Mouse (Mus musculus) ovary, adult 18-20 months (tissue): ENCODE data around the gene Cpa5.

ENCODE experiments used
- DNase-seq: peaks from one replicate; pipeline ENCODE4 v3.0.0; 2022; ENCODE audit warnings: low spot score, mixed read lengths

The Cpa5 gene

DNA sequence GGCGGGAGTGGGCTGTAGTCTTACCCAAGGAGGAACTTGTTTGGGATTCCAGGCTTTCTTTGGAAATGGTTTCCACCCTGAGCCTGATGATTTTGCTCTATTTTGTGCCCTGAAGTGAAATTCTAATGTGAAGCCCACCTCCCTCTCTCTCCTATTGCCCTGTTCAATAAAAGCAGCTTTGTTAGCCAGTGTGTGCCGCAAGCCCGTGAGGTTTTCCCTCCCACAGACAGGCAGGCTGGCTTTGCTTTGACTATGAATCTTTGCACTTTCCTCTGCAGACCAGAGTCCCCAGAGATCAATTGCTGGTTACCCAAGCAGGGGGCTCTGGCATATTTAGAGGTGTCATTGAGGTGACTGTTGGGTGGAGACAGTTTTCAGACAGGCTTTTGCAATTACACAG is 33.7 kb downstream of the Cpa5 start:
- DNase-seq: no peak

GRCm38 (mm10) chr6:30645379-30645778 is 34.6 kb downstream of the Cpa5 start:
- no peak for DNase-seq

GRCm38 (mm10) chr6:30649651-30650296 is 39.0 kb downstream of the Cpa5 start:
- DNase-seq: no peak

GRCm38 (mm10) chr6:30652425-30653188 is 41.8 kb downstream of the Cpa5 start:
- DNase-seq: no peak

GRCm38 (mm10) chr6:30653518-30653917 is 42.7 kb downstream of the Cpa5 start:
- no peak for DNase-seq

GRCm38 (mm10) chr6:30654402-30654859 is 43.6 kb downstream of the Cpa5 start:
- no peak for DNase-seq

GRCm38 (mm10) chr6:30654932-30655331 is 44.1 kb downstream of the Cpa5 start:
- DNase-seq: no peak

GRCm38 (mm10) chr6:30657279-30657678 is 46.5 kb downstream of the Cpa5 start:
- no peak for DNase-seq

- DNase-seq: no peak
These were observed 47.8 kb downstream of the Cpa5 start for GRCm38 (mm10) chr6:30658619-30659018.

GRCm38 (mm10) chr6:30664776-30665175 is 54.0 kb downstream of the Cpa5 start:
- DNase-seq: no peak

- peak; percentile 13 for DNase-seq
These were observed 54.5 kb downstream of the Cpa5 start for GRCm38 (mm10) chr6:30665296-30665695.

DNA sequence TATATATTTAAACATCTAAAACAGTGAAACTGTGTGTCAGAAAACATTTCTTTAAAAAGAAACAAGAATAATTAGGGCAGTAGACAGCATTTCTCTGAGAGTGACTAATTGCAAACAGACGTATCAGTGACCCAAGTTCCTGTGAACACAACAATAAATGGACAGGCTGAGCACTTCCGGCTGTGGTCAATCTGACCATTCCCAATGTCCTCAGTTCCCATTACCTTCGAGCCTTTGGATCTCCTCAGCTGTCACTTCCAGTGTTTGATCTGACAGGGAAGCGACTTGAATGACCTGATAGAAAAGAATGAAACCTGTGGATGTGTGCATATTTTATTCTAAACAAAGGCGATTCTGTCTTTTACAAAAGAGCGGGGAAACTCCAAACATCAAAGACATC is 55.2 kb downstream of the Cpa5 start:
- no peak for DNase-seq

GRCm38 (mm10) chr6:30667585-30667984 is 56.8 kb downstream of the Cpa5 start:
- DNase-seq: no peak

GRCm38 (mm10) chr6:30671696-30672095 is 60.9 kb downstream of the Cpa5 start:
- no peak for DNase-seq

GRCm38 (mm10) chr6:30673764-30674561 is 63.2 kb downstream of the Cpa5 start:
- DNase-seq: no peak

GRCm38 (mm10) chr6:30674714-30675280 is 64.0 kb downstream of the Cpa5 start:
- DNase-seq: no peak

GRCm38 (mm10) chr6:30675281-30675771 is 64.5 kb downstream of the Cpa5 start:
- DNase-seq: no peak

- DNase-seq: no peak
These were observed 65.7 kb downstream of the Cpa5 start for GRCm38 (mm10) chr6:30676506-30676905.

GRCm38 (mm10) chr6:30677591-30677990 is 66.8 kb downstream of the Cpa5 start:
- no peak for DNase-seq

- no peak for DNase-seq
These were observed 67.7 kb downstream of the Cpa5 start for GRCm38 (mm10) chr6:30678482-30678881.

DNA sequence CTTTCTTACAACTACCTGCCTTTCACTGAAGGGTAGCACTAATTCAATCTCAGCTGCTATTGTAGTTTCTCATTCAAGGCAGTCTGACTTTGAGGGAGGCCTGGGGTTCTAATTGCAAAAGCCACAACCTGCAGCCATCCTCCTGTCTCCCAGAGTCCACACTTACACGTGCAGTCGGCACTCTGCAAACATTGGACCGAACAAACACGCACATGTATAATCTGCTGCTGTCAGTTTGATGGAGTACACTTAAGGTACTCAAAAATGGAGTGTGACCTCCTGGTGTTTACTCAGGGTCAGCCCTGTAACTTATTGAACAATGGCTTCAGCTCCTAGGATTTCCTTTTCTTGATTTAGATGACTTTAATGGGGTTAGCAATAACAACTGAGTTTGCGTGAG is 68.8 kb downstream of the Cpa5 start:
- no peak for DNase-seq

- no peak for DNase-seq
These were observed 69.6 kb downstream of the Cpa5 start for GRCm38 (mm10) chr6:30680442-30680841.
